Mouse (Mus musculus) telencephalon, adult 2 months (tissue): ENCODE results near the gene Uba52.

Experiments
- DNase-seq: peaks from one replicate; pipeline ENCODE4 v3.0.0-alpha.2; 2011; ENCODE audit warnings: low read depth, low spot score

Uba52 gene

DNA sequence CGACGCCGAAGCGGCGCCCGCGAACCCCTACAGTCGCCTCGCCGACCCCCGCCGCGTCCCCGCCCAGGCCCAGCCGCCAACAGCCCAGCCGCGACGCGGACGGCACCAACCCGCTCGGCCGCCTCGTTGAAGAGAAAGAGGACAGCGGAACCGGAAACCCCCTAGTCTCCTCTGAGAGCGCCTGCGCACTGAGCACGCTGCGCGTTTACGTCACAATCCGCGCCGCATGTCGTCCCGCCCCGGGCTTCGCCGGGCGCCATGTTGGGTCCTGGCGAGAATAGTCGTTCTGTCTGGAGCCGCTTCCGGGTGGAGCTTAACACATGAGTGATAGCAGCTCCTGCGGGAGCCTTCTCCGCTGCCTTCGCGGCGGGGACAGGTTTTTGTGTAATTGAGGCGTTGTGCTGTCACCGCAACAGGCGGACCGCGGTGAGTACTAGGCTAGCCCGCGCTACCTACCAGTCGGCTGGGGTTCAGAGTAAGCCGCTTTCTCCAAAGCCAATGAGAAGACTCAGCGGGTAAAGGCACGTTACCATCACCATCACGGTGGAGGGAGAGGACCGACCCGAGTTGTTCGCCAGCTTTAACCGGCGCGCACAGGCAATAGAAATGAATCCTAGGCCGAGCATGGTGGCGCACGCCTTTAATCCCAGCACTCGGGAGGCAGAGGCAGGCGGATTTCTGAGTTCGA lies at the start of gene Uba52:
Gene Uba52, minus strand, starts transcription at position 574 of the 688 bp plus-strand sequence.
- DNase-seq: peak; percentile 95

DNA sequence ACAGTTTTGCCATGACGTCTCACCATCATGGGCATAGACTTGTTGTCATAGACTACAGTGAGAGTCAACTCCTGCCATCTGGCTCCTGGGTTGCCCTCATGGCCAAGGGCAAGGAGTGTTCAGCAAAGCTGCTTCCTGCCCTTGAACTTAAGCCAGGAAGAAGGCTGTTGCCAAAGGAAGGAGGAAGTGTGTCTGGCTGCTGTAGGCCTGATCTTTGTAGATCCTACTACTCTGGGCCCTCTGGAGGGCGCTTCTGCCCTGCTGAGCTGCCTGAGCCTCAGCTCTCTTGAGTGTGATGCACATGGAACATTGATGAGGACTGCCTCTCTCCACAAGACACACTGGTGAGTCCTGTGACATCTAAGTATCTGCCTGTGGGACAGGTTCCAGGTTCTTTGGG lies 49.5 kb upstream of the Uba52 start:
- no peak for DNase-seq

DNA sequence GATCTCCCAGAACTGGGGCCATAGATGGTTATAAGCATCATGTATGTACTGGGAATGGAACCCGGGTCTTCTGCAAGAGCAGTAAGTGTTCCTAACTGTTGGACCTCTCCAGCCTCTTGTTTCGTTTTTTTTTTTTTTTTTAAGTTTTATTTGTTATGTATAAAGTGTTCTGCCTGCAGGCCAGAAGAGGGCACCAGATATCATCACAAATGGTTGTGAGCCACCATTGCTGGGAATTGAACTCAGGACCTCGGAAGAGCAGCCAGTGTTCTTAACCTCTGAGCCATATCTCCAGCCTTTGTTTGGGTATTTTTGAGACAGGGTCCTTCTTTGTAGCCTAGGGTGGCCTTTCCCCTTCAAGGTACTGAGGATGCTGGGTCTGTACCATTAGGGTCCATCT lies 48.4 kb upstream of the Uba52 start:
- DNase-seq: no peak

DNA sequence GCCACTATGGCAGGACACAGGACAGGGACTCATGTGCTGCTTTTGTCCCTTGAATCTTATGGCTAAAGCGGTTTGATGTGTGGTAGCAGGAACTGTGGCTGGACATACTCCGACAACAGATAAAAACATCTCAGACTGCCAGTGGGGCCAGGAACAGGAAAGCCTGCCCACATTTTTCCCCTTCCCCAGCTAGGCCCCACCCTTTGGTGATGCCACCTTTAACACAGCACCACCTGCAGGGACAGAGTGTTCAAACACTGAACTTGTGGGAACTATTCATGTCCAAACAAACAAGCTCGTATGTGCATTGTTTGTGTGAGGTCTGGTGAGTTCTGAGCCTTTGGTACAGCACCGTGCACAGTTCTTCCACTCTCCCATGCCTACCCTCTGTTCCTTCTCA lies 47.7 kb upstream of the Uba52 start:
- DNase-seq: no peak

DNA sequence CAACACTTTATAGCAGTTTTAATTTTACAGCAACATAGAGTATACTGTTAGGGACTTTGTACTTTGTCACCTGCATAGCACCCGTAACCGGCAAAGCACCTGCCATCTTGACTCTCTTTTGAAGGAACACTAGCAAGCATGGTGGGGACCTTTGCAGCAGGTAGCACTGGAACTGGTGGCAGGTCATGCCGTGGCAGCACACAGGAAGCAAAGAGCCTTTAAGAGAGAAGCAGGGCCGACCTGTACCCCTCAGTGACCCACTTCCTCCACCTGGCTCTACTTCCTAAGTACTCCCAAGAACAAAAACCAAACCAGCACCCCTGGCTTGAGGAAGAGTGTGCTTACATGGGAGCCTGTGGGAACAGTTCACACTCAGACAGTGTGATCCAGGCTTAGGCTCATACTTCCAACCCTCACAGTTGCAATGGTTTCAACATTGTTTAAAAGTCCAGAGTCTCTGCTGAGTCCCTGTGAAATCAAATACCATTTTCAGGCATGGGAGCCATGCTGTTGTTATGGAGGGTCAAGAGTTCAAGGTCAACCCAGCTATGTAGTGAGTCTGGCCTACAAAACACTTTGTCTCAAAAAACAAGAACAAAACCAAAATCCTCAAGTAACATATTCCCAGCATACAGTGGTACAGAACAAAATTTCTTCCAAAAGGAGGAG lies 44.6 kb upstream of the Uba52 start:
- DNase-seq: no peak

DNA sequence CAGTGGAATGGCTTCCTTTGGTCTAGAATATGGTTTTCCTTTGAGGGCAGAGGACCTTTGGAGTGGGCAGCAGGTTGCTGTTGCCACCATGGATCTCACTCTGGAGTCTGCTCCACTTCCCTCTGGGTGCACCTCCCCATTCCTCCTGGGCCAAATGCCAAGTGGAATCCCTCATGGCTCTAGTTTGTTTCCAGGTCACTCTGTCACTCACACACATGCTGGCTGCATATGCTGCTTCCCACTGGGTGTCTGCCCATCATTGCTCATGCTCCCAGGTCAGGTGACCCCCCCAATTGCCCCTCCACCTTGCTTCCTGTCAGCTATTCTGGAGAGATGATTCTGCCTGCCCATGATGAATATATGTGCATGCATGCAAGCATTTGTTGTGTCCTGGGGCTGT lies 43.1 kb upstream of the Uba52 start:
- no peak for DNase-seq

DNA sequence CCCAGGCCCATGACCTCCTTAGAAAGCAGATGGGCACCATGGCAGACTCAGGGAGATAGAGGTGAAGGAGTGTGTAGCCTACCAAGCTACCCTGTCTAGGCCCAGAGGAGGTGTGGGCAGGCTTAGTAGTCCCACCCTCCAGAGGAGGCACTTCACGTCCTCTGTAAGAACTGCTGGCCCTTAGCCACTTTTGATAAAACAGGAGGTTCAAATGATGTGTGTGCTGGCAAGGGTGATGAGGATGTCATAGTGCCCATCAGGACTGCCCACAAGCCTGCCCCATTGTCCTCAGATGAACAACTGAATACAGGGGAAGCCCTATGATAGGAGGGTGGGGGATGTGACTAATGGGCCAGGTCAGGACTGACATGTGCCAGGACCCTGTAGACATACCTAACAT lies 42.2 kb upstream of the Uba52 start:
- DNase-seq: no peak

DNA sequence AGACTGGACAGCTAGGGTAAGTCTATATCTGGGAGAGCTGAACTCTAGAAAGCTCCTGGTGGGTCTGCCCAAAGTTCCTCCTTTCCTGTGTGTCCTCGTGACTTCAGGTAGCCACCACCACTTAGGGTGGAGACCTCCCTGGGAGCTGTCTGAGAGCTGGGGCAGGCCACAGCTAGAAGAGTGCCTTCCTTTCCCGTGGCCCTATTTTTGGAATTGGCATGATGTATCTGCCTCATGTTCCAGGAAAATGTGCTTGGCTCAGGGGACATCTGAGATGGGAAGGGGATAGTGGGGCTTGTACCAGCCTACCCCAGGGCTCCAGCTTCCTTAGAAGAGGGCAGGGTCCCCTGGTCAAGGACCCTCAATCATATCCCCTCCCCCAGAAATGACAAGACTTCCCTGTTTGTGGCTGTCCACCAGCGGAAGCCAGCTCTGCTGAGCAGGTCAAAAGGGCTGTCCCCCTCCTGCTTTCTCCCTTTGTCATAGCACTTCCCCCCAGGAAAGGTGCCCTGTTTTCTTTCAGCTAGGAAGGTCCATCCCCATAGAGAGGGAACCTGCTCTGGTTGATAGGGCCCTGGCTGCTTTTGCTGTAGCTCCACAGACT lies 41.1 kb upstream of the Uba52 start:
- no peak for DNase-seq

DNA sequence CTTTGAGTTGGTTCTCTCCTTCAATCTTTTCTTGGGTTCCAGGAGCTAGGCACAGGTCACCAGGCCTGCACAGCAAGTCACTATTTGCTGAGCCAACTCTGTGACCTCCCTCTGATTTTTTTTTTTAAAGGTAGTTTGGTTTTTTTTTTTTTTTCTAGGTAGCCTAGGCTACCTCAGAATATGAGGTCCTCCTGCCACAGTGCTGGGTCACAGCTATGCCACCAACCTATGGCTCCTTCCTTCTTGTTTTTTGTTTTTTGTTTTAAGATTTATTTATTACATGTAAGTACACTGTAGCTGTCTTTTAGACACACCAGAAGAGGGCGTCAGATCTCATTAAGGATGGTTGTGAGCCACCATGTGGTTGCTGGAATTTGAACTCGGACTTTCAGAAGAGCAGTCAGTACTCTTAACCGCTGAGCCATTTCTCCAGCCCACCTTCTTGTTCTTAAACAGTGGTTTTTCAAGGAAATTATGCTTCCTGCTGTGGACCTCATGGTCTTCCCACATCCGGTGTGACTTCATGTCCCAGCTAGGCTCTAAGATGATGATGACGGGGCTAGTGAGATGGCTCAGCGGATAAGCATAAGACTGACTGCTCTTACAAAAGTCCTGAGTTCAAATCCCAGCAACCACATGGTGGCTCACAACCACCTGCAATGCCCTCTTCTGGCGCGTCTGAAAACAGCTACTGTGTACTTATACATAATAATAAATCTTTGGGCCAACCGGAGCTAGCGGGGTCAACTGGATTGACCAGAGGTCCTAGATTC lies 39.0 kb upstream of the Uba52 start:
- DNase-seq: no peak

DNA sequence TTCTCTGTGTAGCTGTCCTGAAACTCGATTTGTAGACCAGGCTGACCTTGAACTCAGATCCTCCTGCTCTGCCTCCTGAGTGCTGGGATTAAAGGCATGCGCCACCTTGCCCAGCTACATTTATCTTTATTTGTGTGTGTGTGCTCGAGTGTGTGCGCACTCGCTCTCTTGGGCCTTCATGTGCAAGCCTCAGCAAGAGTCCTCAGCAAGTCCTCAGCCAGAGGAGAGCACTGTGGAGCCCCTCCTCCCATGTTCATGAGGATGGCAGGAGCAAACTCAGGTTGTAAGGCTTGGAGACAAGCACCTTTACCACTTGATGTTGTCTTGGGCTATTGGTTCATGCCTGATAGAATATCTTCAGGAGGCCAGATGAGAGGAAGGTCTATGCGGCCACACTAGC lies 37.2 kb upstream of the Uba52 start:
- DNase-seq: no peak

DNA sequence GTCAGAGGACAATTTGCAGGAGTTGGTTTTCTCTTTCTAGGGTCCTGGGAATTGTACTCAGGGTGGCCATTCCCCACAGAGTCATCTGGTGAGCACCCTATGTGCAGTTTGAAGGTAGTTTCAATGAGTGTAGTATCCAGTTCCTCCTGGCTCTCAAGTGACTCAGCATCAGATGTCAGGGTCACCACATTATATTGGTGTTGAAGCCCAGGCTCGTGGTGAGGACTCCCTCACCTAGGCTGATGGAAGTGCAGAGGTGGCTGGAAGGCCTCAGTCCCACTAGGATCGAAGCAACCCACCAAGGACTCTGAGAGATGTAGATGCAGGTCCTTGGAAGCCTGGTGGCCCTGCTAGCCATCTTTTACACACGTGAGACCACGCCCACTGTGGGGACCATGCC lies 35.8 kb upstream of the Uba52 start:
- DNase-seq: no peak

DNA sequence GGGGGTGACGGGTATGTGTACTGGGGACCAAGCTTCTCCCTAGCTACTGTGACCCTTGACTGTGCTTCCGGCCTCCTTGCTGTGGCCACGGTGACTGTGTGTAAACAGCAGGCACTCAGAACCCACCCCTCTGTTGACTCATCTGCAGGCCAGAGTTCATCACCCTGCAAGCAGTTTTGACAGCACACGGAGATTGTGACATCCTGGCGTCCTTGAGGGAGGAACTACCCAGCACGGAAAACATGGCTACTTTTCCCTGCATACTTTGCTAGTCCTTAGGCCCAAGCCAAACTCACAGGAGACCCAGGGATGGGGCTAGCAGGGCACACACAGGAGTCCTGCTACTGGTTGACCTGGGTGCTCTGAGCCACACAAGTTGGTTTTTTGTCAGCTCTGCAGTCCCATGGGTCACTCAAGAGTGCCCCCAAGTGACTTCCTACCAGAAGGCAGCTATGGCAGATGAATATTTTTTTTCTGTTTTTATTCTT lies 33.6 kb upstream of the Uba52 start:
- no peak for DNase-seq

DNA sequence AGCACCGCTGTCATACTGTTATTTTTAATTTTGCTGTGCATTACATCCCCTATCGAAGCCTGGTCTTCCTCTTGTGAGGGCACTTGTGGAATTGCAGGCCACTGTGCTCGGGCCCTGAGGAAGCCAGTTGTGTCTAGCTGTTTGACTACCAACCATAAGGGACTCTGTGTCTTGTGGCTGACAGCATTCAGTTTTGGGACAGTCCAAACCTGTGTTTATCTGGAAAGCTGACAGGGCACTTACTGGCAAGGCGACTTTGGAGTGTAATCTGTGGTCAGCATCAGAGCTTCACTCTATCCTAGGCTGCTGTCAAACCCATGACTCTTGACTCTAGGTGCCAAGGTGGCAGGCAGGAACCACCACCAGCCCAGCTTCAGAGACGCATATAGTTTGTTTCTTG lies 30.5 kb upstream of the Uba52 start:
- DNase-seq: no peak

DNA sequence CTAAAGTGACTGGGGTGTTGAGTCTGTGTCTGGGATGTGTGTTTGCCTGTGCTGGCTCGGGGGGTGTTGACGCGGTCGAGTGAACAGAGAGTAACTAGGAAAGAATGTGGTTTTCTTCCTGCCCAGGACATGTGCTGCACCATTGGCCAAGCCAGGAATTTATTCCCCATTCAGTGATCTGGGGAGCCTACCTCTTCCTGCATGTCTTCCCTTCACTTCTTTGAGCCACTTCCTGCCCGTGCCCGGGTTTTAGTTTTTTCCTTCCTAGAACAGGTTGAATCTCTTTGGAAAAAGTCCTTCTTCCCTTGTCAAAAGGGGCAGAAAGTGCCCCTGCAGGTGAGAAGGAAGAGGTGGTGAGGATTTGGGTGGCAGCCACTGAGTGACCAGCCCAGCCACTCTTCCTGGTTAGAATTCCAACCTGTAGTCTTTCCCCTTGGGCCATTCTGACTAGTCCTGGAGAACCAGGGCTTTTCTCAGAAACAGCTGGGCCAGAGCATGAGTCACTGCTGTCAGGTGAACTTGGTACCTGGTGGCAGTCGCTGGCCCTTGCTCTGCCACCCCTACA lies 30.0 kb upstream of the Uba52 start:
- no peak for DNase-seq

DNA sequence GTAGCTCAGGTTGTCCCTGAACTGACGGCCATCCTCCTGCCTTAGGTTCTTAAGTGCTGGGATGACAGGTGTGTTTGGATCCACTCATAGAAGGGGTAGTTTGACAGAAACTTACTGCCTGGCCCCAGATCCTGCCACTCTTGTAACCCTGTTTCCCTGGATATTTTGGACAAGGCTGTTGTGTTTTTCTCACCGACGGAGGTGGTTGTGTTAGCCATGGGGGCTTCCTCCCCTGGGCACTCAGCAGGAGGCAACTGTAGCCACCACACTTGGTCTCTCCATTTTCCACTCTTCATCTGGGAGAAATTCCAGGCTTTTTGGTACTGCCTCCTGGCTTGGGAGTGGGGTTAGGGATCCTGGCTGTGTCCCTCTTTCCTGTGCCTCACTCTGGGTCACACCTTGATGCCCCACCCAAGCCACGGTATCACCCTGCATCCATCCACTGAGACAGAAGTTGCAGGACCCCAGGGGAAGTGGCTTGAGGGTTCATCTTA lies 29.5 kb upstream of the Uba52 start:
- DNase-seq: no peak

DNA sequence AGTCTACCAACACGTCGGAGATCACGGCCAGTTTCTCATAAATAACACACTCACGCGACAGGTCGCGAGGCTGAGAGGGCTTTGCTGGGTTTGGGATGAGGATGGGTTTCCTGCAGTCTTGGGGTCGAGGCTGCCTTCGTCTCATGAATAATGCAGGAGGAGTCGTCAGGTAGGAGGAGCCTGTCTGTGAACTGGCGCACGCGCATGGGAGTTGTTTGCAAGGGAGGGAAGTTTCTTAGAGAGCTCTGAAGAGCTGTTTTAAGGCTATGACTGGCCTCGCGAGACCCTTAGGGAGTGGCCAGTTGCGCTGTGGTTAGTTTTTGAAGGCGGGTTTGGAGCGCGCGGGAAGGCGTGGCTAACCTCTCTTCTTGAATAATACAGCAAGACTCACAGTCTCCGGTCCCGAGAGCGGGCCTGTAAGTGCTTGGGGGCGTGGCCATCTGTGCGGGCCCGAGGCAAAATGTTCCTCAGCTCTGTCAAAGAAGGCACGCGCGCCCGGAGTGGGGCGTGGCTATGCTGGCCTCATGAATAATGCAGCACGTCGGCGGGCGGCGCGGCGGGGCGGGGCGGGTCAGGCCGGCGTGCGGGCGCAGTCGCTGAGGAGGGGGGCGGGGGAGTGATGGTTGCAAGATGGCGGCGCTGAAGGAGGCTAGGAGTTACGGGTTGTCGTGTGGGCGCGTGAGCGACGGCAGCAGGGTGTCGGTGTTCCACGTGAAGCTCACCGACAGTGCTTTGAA lies 28.6 kb upstream of the Uba52 start, which contains the start of gene Ell:
Gene Ell, plus strand, starts transcription at position 381 of the 737 bp plus-strand sequence.
- DNase-seq: peak; percentile 98

DNA sequence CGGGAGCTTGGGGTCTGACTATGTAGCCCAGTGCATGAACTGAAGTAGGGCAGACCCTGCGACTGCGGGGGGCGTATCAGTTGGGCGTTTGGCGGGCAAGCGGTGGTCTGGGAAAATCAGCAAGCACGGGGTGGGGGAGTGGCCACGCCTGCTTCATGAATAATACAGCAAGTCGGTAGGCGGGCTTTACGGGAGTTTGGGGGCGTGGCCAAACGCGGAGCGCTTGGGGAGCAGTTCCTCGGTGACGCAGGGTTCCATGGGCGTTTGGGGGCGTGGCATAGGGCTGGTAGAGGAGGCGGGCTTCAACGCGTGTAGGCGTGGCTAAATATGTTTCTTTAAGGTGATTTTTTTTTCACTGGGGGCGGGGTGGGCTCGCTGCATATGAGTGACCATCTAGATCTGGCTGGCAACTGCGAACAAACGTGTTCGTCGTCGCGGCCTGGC lies 28.1 kb upstream of the Uba52 start:
- peak; percentile 99 for DNase-seq

DNA sequence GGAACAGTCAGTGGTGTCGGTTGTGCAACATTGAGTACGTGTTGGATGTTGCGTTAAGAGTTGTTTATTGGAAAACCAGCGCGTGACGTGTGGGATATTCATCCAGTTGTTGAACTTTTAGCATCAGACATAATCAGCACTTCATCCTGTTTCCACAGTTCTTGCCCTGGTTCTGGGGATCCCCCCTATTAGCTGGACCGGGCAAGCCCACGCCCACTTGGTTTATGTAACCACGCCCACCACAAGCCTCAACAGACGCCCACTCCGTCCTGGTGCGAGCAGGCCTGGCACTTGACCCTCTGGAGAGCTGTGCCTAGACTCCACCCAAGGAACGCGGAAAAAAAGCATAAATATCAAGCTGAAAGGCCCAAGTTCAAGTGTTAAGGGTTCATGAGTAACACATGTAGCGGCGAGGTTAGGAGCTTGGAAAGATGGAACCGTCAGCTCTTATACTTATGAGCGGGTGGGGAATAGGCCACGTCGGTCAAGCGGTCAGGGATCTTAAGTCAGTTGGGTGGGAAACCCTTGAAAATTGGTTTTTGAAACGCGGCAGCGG lies 27.5 kb upstream of the Uba52 start:
- DNase-seq: no peak

DNA sequence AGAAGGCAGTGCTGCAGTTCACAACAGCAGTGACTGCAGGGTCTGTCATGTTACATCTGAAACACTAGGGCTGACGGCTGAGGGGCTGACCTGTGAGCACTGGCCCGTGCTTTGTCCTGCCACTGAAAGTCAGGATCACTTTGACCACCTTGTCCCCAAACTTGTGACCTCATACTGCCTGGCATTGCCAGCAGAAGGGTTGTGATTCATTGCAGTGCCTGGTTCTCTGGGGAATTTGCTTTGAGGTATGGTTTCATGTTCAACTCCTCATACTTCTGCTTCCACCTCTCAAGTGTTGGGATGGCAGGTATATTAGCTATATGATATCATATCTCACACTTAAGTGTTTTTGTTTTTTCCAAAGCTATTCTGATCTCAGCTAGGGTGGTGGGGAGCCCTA lies 25.1 kb upstream of the Uba52 start:
- DNase-seq: no peak

DNA sequence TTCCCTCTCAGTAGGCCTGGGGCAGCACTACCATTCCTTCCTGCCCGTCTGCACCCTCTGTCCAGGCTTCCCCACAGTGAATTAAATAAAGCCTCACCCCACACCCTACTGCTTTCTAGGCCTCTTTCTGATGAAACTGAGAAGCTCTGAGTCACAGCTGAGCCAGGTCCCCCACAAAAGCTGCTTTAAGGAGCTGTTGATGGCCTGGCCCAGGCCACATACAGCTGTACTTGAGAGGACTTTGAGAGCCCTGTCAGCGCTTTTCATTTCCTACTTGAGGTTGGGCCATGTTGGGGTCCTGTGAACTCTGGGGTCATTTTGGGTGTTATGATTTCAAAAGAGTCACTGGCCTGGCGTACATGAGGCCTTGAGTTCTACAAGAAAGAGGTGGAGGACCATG lies 24.6 kb upstream of the Uba52 start:
- DNase-seq: no peak

DNA sequence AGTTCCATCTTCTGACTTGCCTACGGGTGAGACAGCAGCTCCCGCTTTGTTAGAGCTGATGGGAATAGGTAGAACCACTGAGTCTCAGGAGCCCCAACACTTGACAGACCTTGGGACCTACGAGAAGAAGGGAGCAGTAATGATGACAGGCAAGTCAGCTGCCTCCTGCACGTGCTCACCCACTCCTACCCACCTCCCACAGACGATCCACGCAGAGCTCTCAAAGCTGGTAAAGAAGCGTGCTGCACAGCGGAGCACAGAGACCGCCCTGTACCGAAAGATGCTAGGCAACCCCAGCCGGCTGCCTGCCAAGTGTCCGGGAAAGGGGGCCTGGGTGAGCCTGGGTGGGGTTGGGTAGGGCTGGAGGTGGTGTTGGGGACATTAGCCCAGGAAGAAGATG lies 23.7 kb upstream of the Uba52 start:
- no peak for DNase-seq
